Mouse (Mus musculus): ENCODE data around the gene Stk4. TPM values are rescaled to one million over a fixed set of nuclear protein-coding genes. Genes with fewer than 3 reads are reported as not detected.

Gene Stk4
- polyA plus RNA-seq (2015; fragmentation: Nextera tagmentation; extraction: Ambion mirVana): 14.8 and 17.9 TPM in 2 replicates

DNA sequence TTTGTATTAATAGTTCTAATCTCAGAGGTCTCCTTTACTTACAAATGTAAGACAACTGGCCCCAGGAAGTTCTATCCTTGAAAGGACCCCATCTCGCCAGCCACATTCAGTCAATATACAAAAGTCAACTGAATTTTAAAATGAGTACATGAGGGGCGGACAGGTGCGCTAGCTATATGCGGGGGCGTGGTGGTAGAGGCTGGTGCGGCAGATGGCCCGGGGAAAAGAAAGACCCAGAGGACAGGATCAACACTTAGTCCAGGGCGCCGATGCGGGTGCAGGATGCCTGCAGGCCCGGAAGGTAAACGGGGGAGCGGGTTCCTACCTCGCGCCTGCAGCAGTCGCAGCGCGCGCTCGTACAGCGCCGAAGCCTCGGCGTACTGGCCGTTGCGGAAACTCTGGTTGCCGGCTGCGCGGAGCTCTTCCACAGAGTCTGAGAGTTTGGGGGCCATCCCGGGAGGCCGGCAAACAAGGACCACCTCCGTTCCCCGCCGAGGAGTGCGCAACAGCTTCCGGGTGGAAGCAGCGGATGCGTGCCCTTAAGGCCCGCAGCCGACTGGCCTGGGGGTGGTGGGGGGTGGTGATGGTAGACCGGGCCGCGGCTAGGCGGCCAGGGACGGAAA, at the start of gene Stk4:
Gene Stk4 (plus strand): TSS at position 181 of the 623 bp plus-strand sequence.
- Histone ChIP-seq H3K27ac (peak within 1 kb of the TSS; percentile 75), H3K4me1 (replicated peaks) (peaks cover 45% of the 10 kb centered on the region), H3K4me2 (peak within 1 kb of the TSS; percentile 91), H3K9me3 (replicated peaks) (no peaks in the 10 kb centered on the region), H3K9ac (peak within 1 kb of the TSS; percentile 90), H3K36me3 (peaks cover 19% of the 10 kb centered on the region), H3K27me3 (no peaks in the 10 kb centered on the region), H3K4me3 (replicated peaks) (peak within 1 kb of the TSS; percentile 89)
- ATAC-seq (ENCODE audit: low read depth) (no peak), DNase-seq (peak; percentile 19)
- 1% methylated on average over 45 of the region's 45 CpGs for WGBS (ENCODE audit: insufficient replicate concordance)

DNA sequence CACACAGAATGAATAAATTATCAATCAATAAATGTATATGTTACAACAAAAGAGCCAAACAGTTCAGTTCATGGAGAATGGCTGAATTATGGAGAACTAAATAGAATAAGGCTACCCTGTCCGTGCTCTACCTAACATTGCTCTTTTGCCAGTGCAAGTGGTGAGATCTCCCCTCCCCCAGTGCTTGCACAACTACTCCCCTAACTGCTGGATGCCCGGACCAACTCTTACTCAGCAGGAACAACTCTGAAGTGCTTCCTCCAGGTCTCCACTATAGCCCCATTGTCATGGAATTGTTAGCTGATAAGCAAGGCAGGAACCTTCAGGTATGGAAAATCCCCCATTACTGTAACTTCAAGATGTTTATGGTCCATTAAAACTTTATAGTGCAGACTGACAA, 48.0 kb upstream of the Stk4 start:
- no peak for DNase-seq
- 0 out of 2 replicates have a peak, but pooled peaks cover 3% of the 10 kb centered on the region for H3K4me1 ChIP-seq (replicated peaks)
- H3K27ac ChIP-seq: no peak overlapping the region
- ATAC-seq (ENCODE audit: low read depth): no peak
- H3K27me3 ChIP-seq: no peaks in the 10 kb centered on the region
- H3K9ac ChIP-seq: no peak overlapping the region
- H3K4me2 ChIP-seq: no peak overlapping the region
- H3K4me3 ChIP-seq (replicated peaks): no peak overlapping the region
- no peaks in the 10 kb centered on the region for H3K9me3 ChIP-seq (replicated peaks)
- 24% methylated on average over 2 of the region's 2 CpGs for WGBS (ENCODE audit: insufficient replicate concordance)
- peaks cover 27% of the 10 kb centered on the region for H3K36me3 ChIP-seq

DNA sequence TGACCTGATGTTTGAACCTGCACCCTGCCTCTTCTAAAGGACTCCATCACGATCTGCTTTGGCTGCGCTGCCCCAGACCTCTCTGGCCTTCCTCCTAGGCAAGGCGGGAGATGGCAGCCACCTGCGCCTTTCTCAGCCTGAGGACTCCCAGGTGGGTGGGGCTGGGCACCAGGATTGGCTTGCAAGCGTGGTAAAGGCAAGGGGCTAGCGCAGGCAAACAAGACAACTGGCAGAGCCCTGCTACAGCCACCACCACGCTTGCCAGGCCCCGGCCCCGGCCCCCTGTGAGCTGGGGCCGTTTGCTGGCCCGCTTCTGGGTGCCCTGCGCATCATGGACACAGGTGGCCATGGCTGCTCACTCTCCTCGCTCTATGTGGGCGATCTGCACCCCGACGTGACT, 45.0 kb upstream of the Stk4 start, which contains the start of gene Pabpc1l:
Gene Pabpc1l (plus strand): TSS at position 301 of the 400 bp plus-strand sequence.
- H3K4me2 ChIP-seq: no peak within 1 kb of the TSS
- no peaks in the 10 kb centered on the region for H3K9me3 ChIP-seq (replicated peaks)
- no peaks in the 10 kb centered on the region for H3K27me3 ChIP-seq
- no peak for ATAC-seq (ENCODE audit: low read depth)
- no peak for DNase-seq
- no peak within 1 kb of the TSS for H3K27ac ChIP-seq
- 69% methylated on average over 16 of the region's 16 CpGs for WGBS (ENCODE audit: insufficient replicate concordance)
- 0 out of 2 replicates have a peak, but pooled peaks cover 3% of the 10 kb centered on the region for H3K4me1 ChIP-seq (replicated peaks)
- H3K36me3 ChIP-seq: no peaks in the 10 kb centered on the region
- no peak within 1 kb of the TSS for H3K4me3 ChIP-seq (replicated peaks)
- H3K9ac ChIP-seq: no peak within 1 kb of the TSS

DNA sequence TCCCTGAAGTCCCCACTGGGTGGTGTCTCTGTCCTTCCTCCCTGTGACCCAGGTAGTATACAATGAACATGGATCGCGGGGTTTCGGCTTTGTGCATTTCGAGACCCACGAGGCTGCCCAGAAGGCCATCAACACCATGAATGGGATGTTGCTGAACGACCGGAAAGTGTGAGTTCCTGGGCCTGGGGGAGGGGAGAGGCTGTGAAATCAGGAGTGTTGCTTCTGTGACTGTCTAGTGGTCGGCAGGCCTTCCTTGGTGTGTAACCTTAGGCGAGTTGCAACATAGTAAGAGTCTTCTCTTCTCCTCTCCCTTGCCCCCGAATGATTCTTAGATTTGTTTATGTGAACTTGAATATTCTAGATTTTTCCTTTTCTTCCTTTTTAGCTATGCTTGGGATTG, 39.0 kb upstream of the Stk4 start:
- WGBS (ENCODE audit: insufficient replicate concordance): 56% methylated on average over 10 of the region's 10 CpGs
- H3K4me2 ChIP-seq: no peak overlapping the region
- H3K9ac ChIP-seq: no peak overlapping the region
- H3K27me3 ChIP-seq: no peaks in the 10 kb centered on the region
- ATAC-seq (ENCODE audit: low read depth) (no peak), DNase-seq (no peak)
- H3K4me3 ChIP-seq (replicated peaks): no peak overlapping the region
- H3K4me1 ChIP-seq (replicated peaks): no peaks in the 10 kb centered on the region
- no peak overlapping the region for H3K27ac ChIP-seq
- no peaks in the 10 kb centered on the region for H3K9me3 ChIP-seq (replicated peaks)
- no peaks in the 10 kb centered on the region for H3K36me3 ChIP-seq

DNA sequence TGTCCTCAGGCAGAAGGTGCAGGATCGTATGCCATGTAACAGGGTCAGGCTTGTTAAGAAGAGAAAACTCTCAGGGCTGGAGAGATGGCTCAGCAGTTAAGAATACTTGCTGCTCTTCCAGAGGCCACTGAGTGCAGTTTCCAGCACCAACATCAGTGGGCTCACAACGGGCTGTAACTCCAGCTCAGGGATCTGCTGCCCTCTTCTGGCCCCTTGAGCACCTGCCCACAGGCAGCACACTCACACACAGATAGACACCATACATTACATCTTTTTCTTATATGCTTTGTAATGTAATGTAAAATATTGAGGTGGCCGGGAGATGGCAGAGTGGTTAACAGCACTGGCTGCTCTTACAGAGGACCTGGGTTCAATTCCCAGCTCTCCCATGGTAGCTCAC, 37.1 kb upstream of the Stk4 start:
- H3K27me3 ChIP-seq: no peaks in the 10 kb centered on the region
- no peak overlapping the region for H3K9ac ChIP-seq
- no peak for ATAC-seq (ENCODE audit: low read depth)
- no peaks in the 10 kb centered on the region for H3K9me3 ChIP-seq (replicated peaks)
- DNase-seq: no peak
- no peak overlapping the region for H3K4me2 ChIP-seq
- 73% methylated on average over 3 of the region's 3 CpGs for WGBS (ENCODE audit: insufficient replicate concordance)
- H3K4me1 ChIP-seq (replicated peaks): no peaks in the 10 kb centered on the region; the same call in 1 of the 2 replicates
- no peaks in the 10 kb centered on the region for H3K36me3 ChIP-seq
- no peak overlapping the region for H3K27ac ChIP-seq
- no peak overlapping the region for H3K4me3 ChIP-seq (replicated peaks)

DNA sequence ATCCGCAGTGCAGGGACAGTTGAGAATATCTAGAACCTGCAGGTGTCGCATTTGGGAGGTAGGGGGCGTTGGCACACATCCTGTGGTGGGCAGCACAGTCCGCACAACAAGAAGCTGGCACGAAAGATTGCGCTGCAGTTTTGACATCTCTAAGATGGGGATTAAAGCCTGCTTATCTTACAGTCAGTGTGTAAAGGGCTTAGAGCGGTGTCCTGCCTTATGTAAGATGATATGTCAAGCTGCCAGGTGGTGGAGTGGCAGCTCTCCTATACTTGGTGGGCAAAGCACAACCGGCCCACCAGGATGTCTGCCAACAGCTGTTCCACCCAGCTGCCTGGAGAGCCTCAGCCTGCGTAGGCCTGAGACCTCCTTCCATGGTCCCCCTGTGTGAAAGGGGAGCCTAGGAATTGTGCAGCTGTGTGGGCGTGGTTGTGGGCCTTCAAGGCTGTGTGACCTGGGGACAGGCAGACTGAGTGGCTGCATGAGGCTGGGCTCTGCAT, 33.6 kb upstream of the Stk4 start:
- no peak overlapping the region for H3K4me2 ChIP-seq
- no peaks in the 10 kb centered on the region for H3K36me3 ChIP-seq
- H3K4me1 ChIP-seq (replicated peaks): no peaks in the 10 kb centered on the region; the same call in 1 of the 2 replicates
- WGBS (ENCODE audit: insufficient replicate concordance): 30% methylated on average over 10 of the region's 10 CpGs
- DNase-seq: peak; percentile 7
- H3K27me3 ChIP-seq: no peaks in the 10 kb centered on the region
- peak; percentile 68 for ATAC-seq (ENCODE audit: low read depth)
- H3K9me3 ChIP-seq (replicated peaks): no peaks in the 10 kb centered on the region
- no peak overlapping the region for H3K4me3 ChIP-seq (replicated peaks)
- no peak overlapping the region for H3K9ac ChIP-seq
- H3K27ac ChIP-seq: no peak overlapping the region

DNA sequence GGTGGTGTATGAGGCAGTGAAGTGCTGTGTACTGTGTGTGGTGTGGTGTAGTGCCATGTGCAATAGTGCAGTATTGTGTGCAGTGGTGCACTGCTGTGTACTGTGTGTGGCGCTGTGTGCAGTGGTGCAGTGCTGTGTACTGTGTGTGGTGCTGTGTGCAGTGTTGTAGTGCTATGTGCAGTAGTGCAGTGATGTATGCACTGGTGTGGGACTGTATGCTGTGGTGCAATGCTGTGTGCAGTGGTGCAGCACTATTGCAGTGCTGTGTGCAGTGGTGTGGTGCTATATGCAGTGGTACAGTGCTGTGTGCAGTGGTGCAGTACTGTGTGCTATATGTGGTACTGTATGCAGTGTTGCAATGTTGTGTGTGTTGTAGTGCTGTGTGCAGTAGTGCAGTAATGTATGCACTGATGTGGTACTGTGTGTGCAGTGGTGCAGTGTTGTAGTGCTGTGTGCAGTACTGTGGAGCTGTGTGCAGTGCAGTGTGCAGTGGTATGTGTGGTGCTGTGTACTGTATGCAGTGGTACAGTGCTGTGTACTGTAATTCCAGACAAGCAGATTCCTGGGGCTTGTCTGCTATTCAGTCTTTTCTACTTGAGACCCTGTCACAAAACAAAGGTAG, 31.6 kb upstream of the Stk4 start:
- 67% methylated on average over 1 of the region's 1 CpGs for WGBS (ENCODE audit: insufficient replicate concordance)
- H3K4me3 ChIP-seq (replicated peaks): no peak overlapping the region
- H3K27ac ChIP-seq: no peak overlapping the region
- no peak for ATAC-seq (ENCODE audit: low read depth)
- H3K4me2 ChIP-seq: no peak overlapping the region
- no peak overlapping the region for H3K9ac ChIP-seq
- no peaks in the 10 kb centered on the region for H3K36me3 ChIP-seq
- DNase-seq: no peak
- H3K9me3 ChIP-seq (replicated peaks): no peaks in the 10 kb centered on the region
- no peaks in the 10 kb centered on the region for H3K27me3 ChIP-seq
- no peaks in the 10 kb centered on the region; the same call in 1 of the 2 replicates for H3K4me1 ChIP-seq (replicated peaks)

DNA sequence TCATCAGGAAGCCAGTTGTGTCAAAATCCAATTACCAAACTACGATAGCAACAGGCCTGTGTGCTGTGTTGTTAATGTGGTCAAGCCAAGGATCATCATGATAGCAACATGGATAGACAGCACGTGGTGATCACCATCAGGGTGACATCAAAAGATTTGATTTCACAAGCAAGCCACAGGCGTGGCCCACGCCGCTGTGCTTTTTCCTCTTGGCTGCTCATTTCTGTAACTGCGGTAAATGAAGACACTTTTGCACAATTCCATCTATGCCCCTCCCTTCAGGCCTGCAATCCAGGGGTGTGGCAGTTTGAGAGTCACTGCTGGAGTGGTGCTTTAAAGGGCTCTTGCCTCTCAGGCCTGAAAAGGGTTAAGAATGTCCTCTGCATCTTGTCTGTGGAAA, 29.2 kb upstream of the Stk4 start:
- DNase-seq: no peak
- Histone ChIP-seq H3K27me3 (no peaks in the 10 kb centered on the region), H3K27ac (no peak overlapping the region), H3K36me3 (no peaks in the 10 kb centered on the region), H3K9ac (no peak overlapping the region), H3K4me3 (replicated peaks) (no peak overlapping the region), H3K9me3 (replicated peaks) (no peaks in the 10 kb centered on the region), H3K4me1 (replicated peaks) (no peaks in the 10 kb centered on the region; the same call in 1 of the 2 replicates), H3K4me2 (no peak overlapping the region)
- 72% methylated on average over 6 of the region's 6 CpGs for WGBS (ENCODE audit: insufficient replicate concordance)
- no peak for ATAC-seq (ENCODE audit: low read depth)

DNA sequence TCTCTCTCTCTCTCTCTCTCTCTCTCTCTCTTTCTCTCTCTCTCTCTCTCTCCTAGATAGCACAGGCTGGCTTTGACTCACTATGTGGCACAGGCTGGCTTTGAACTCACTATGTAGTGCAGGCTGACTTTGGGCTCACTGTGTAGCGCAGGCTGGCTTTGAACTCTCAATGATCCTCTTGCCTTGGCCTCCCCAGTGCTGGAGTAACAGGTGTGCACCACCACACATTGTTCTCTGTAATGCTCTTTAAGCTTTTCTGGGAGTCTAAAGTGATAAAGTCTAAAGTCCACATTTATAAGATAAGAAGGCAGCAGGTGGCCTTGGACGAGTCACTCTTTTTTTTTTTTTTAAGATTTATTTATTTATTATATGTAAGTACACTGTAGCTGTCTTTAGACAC, 28.6 kb upstream of the Stk4 start:
- H3K27ac ChIP-seq: no peak overlapping the region
- H3K4me1 ChIP-seq (replicated peaks): no peaks in the 10 kb centered on the region; the same call in 1 of the 2 replicates
- ATAC-seq (ENCODE audit: low read depth): no peak
- 64% methylated on average over 2 of the region's 2 CpGs for WGBS (ENCODE audit: insufficient replicate concordance)
- H3K4me2 ChIP-seq: no peak overlapping the region
- no peak overlapping the region for H3K4me3 ChIP-seq (replicated peaks)
- DNase-seq: no peak
- no peak overlapping the region for H3K9ac ChIP-seq
- H3K36me3 ChIP-seq: no peaks in the 10 kb centered on the region
- H3K27me3 ChIP-seq: no peaks in the 10 kb centered on the region
- no peaks in the 10 kb centered on the region for H3K9me3 ChIP-seq (replicated peaks)

DNA sequence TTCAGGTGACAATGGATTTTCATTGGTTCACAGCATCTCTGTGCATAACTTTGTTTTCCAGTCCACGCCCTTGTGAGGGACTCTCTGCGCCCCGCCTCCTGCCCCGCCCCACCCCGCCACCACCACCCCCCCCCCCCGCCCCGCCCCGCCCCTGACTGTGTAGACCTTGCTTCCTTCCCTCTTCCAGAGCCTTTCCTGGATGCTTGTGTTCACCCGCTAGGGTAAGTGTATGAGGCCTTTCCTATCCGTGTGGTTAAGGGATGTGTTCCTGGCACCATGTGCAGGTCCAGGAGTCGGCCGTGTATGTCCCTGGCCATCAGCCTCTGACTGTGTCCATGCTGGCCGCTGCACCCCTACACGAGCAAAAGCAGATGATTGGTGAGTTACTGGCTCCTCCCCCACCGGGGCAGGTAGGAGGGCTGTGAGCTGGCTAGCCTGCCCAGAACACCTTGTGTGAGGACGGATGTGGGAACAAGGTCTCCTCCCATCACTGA, 22.9 kb upstream of the Stk4 start:
- peak; percentile 45 for DNase-seq

DNA sequence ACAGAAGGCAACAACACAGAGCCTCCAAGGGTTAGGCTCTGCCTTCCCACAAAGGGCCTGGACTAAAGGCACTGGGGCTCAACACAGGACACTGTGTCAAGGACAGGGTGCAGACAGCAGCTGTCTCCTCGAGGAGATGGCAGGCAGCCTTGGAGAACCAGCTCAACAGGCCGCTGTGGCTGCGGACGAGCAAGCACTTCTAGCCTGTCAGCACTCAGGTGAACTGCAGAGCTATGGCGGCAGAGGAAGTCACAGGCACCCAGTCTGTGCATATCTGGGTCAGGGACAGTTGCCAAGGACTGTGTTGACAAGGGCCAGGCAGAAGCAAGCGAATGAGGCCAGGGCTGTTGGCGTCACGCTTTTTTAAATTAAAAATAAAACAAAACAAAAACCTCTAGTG, 16.4 kb upstream of the Stk4 start:
- Histone ChIP-seq H3K27me3 (no peaks in the 10 kb centered on the region), H3K9me3 (replicated peaks) (no peaks in the 10 kb centered on the region), H3K36me3 (peaks cover 63% of the 10 kb centered on the region), H3K4me1 (replicated peaks) (no peaks in the 10 kb centered on the region), H3K9ac (no peak overlapping the region), H3K27ac (no peak overlapping the region), H3K4me2 (no peak overlapping the region), H3K4me3 (replicated peaks) (no peak overlapping the region)
- WGBS (ENCODE audit: insufficient replicate concordance): 73% methylated on average over 8 of the region's 8 CpGs
- DNase-seq (no peak), ATAC-seq (ENCODE audit: low read depth) (no peak)

More for the DNA sequence above, 22.9 kb upstream of the Stk4 start:
- no peaks in the 10 kb centered on the region for H3K27me3 ChIP-seq
- no peak overlapping the region for H3K9ac ChIP-seq
- H3K4me1 ChIP-seq (replicated peaks): peaks cover 4% of the 10 kb centered on the region
- ATAC-seq (ENCODE audit: low read depth): peak; percentile 87
- peak overlapping the region; percentile 35 for H3K4me3 ChIP-seq (replicated peaks)
- WGBS (ENCODE audit: insufficient replicate concordance): under 1% methylated on average over 16 of the region's 16 CpGs
- no peaks in the 10 kb centered on the region for H3K9me3 ChIP-seq (replicated peaks)
- no peak overlapping the region for H3K27ac ChIP-seq
- H3K4me2 ChIP-seq: peak overlapping the region; percentile 64
- peaks cover 6% of the 10 kb centered on the region for H3K36me3 ChIP-seq
